Mouse (Mus musculus): ENCODE data around the gene Dvl1. TPM values are rescaled to one million over a fixed set of nuclear protein-coding genes. Genes with fewer than 3 reads are reported as not detected.

Gene Dvl1
- total and polyA plus RNA-seq, 3 experiments: 56.8 to 60.3 TPM; not detected in 1

DNA sequence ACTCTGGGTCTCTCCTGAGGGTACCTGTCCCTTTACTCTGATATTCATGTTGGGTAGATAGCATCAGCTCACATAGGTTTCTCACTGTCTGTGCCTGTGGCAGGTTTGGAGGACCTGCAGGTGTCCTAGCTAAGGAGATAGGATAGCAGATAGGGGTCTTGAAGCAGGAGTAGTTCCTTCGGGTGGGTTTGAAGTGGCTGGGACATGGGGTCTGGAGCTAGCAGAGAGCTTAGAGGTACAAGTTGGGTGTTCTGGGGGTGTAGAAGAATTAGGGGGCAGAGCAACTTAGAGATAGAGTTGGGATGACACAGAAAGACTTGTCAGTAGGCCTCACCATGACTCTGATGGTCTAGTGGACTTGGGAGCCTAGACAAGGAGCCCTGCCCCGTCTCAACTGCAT lies 2.2 kb downstream of the Dvl1 start:
- DNase-seq (ENCODE audit: low read depth, low spot score): no peak
- no peak overlapping the region for H3K9ac ChIP-seq (ENCODE audit: control insufficient read depth, low read depth, low read length, poor library complexity, severe bottlenecking)

DNA sequence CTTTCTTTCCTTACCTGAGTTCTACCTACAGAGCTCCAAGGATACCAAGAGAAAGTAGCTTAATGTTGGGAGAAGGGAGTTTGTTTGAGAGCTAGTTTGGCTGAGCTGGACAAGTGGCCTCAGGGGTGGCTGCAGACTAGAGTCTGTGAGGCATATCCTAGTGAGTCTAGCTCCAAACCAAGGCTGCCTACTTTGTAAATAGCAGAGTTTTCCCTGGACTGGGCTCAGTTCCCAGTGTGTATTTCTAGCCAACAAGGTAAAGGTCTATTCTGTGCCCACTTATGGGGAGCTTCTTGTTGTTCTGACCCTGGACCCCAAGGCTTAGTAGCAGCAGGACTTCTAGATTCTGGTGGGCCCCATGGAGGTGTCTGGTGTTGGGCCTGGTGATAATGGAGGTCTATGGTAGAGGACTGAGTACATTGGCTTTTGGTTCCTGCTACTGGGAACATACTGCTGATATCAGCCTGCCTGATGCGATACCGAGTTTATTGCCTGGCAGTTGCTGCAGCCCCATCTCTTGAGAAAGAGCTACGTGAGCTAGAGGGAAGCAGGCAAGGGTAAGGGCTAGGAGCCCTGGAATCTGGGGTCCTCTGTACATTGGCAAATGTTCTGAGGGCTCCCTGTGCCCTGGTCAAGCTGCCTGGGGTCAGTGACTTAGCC lies 2.7 kb downstream of the Dvl1 start:
- H3K27me3 ChIP-seq (ENCODE audit: control insufficient read depth in 1 of 2, insufficient read depth in 2 of 2, low read length in 2 of 2): no peaks in the 10 kb centered on the region
- peaks cover 47% of the 10 kb centered on the region for H3K79me2 ChIP-seq (ENCODE audit: control insufficient read depth, insufficient read depth, low read length, poor library complexity)
- DNase-seq (ENCODE audit: low read depth, low spot score): peak; percentile 64
- H3K9me3 ChIP-seq (replicated peaks; ENCODE audit: insufficient read depth, low read length): no peaks in the 10 kb centered on the region
- H3K4me1 ChIP-seq (ENCODE audit: control insufficient read depth in 1 of 2, insufficient read depth in 2 of 2, low read length in 2 of 2): peaks cover 19 to 34% of the 10 kb centered on the region in 2 experiments
- peak overlapping the region; percentile 42 for H3K27ac ChIP-seq (ENCODE audit: control insufficient read depth, low read depth, low read length)
- H3K4me3 ChIP-seq (ENCODE audit: control insufficient read depth in 1 of 2, insufficient read depth in 1 of 2, low read depth in 2 of 2, low read length in 2 of 2): peak overlapping the region in 1 of 2 experiments; percentile 98; a peak in 2 of 4 replicates
- no peak overlapping the region for H3K9ac ChIP-seq (ENCODE audit: control insufficient read depth, low read depth, low read length, poor library complexity, severe bottlenecking)
- TF ChIP-seq MYC (IDR thresholded peaks at IDR 0.05; ENCODE audit: low read depth, low read length): no peak
- TF ChIP-seq SIN3A (IDR thresholded peaks at IDR 0.05; ENCODE audit: low read length): peak; percentile 47; the same call in 1 of the 2 replicates
- no peak for TF ChIP-seq ZNF384 (IDR thresholded peaks at IDR 0.05; ENCODE audit: low read depth, low read length)
- TF ChIP-seq EP300 (IDR thresholded peaks at IDR 0.05; ENCODE audit: low read depth in 1 of 2, low read length in 2 of 2): peak; percentile 24 to 63; a peak in 2 of 4 replicates
- peak; percentile 23; the same call in 1 of the 2 replicates for TF ChIP-seq GATA1 (IDR thresholded peaks at IDR 0.05; ENCODE audit: low read depth, low read length)
- peak; percentile 53 for TF ChIP-seq TCF12 (IDR thresholded peaks at IDR 0.05; ENCODE audit: low read depth, low read length)
- peaks cover 4 to 15% of the 10 kb centered on the region in 2 experiments; a peak in 3 of 4 replicates for H3K36me3 ChIP-seq (ENCODE audit: control insufficient read depth in 1 of 2, insufficient read depth in 2 of 2, low read length in 2 of 2)

More for the DNA sequence above, 2.2 kb downstream of the Dvl1 start:
- TF ChIP-seq HCFC1 (IDR thresholded peaks at IDR 0.05; ENCODE audit: low read depth, low read length) (no peak), BHLHE40 (IDR thresholded peaks at IDR 0.05; ENCODE audit: borderline replicate concordance, low read depth, low read length) (no peak), TAL1 (IDR thresholded peaks at IDR 0.05; ENCODE audit: low read length) (no peak), JUND (IDR thresholded peaks at IDR 0.05; ENCODE audit: low read depth, low read length) (no peak), CHD1 (IDR thresholded peaks at IDR 0.05; ENCODE audit: low read depth, low read length) (no peak), MEF2A (IDR thresholded peaks at IDR 0.05; ENCODE audit: extremely low read depth, insufficient replicate concordance, low read depth, low read length, poor library complexity, severe bottlenecking) (no peak), NRF1 (IDR thresholded peaks at IDR 0.05; ENCODE audit: insufficient read depth, low read depth, low read length, poor library complexity, severe bottlenecking) (no peak), ZMIZ1 (IDR thresholded peaks at IDR 0.05; ENCODE audit: low read depth, low read length) (no peak)
- Histone ChIP-seq H3K4me1 (ENCODE audit: control insufficient read depth in 1 of 2, insufficient read depth in 2 of 2, low read length in 2 of 2) (peaks cover 19 to 34% of the 10 kb centered on the region in 2 experiments), H3K27ac (ENCODE audit: control insufficient read depth, low read depth, low read length) (no peak overlapping the region), H3K9me3 (replicated peaks; ENCODE audit: insufficient read depth, low read length) (no peaks in the 10 kb centered on the region), H3K4me3 (ENCODE audit: control insufficient read depth in 1 of 2, insufficient read depth in 1 of 2, low read depth in 2 of 2, low read length in 2 of 2) (peak overlapping the region in 1 of 2 experiments; percentile 98; a peak in 2 of 4 replicates), H3K27me3 (ENCODE audit: control insufficient read depth in 1 of 2, insufficient read depth in 2 of 2, low read length in 2 of 2) (no peaks in the 10 kb centered on the region), H3K79me2 (ENCODE audit: control insufficient read depth, insufficient read depth, low read length, poor library complexity) (peaks cover 47% of the 10 kb centered on the region), H3K36me3 (ENCODE audit: control insufficient read depth in 1 of 2, insufficient read depth in 2 of 2, low read length in 2 of 2) (peaks cover 4 to 15% of the 10 kb centered on the region in 2 experiments; a peak in 3 of 4 replicates)

All from MEL (cell line).